Mouse (Mus musculus) C2C12 (cell line): ENCODE data around the gene Pam.

Experiments used
- CEBPB ChIP-seq: IDR thresholded peaks from one replicate; pipeline ENCODE4 v1.6.1; 2011; ENCODE audit warnings: low read depth, mild to moderate bottlenecking, control low read depth, moderate library complexity
- CTCF ChIP-seq: IDR thresholded peaks from one replicate; pipeline ENCODE4 v1.5.1; 2011; ENCODE audit not compliant: control insufficient read depth, insufficient read depth, insufficient read length
- MYOG ChIP-seq: IDR thresholded peaks from one replicate; pipeline ENCODE4 v1.6.1; 2011; ENCODE audit not compliant: control insufficient read depth, insufficient read length; ENCODE audit errors: extremely low read depth

- no peak for TF ChIP-seq MYOG
- TF ChIP-seq CTCF: no peak
- TF ChIP-seq CEBPB: no peak
These were observed 133.3 kb downstream of the Pam start for GRCm38 (mm10) chr1:97962134-97962533.
